Mouse (Mus musculus) heart, embryonic 16.5 days (tissue): Measurements from ENCODE around the gene Tdrd6. TPM values are rescaled to one million over a fixed set of nuclear protein-coding genes. Genes with fewer than 3 reads are reported as not detected.

ENCODE experiments used
- ATAC-seq: fragments of 200-750 bp; cut with Nextera tagmentation; replicated peaks from 2 replicates; pipeline ENCODE4 v1.8.0; 2017; ENCODE audit warnings: moderate number of reproducible peaks; ENCODE audit not compliant: insufficient read depth, low FRiP score; ENCODE audit errors: extremely low read depth
- H3K27ac ChIP-seq: fragments of 300-500 bp; sonication (generic); 2 replicates; pipeline ENCODE4 v1.5.1; 2014; ENCODE audit warnings: mild to moderate bottlenecking, low read length, control low read depth, moderate library complexity
- H3K27me3 ChIP-seq: fragments of 300-500 bp; sonication (generic); 2 replicates; pipeline ENCODE4 v1.6.1; 2014; ENCODE audit warnings: low read length, mixed read lengths; ENCODE audit not compliant: control insufficient read depth, insufficient read depth
- H3K36me3 ChIP-seq: fragments of 300-500 bp; sonication (generic); 2 replicates; pipeline ENCODE4 v1.6.1; 2014; ENCODE audit not compliant: control insufficient read depth, insufficient read depth
- H3K4me1 ChIP-seq: fragments of 300-500 bp; sonication (generic); 2 replicates; pipeline ENCODE4 v1.6.1; 2014; ENCODE audit warnings: low read length, mixed read lengths; ENCODE audit not compliant: control insufficient read depth, insufficient read depth
- H3K4me2 ChIP-seq: fragments of 300-500 bp; sonication (generic); 2 replicates; pipeline ENCODE4 v1.6.1; 2014; ENCODE audit warnings: low read depth, mild to moderate bottlenecking, control low read depth, low read length
- H3K4me3 ChIP-seq: fragments of 300-500 bp; sonication (generic); 2 replicates; pipeline ENCODE4 v1.5.1; 2014; ENCODE audit warnings: mild to moderate bottlenecking, control low read depth, low read length
- H3K9ac ChIP-seq: fragments of 300-500 bp; sonication (generic); 2 replicates; pipeline ENCODE4 v1.6.1; 2014; ENCODE audit warnings: low read length, control low read depth
- H3K9me3 ChIP-seq: fragments of 300-500 bp; sonication (generic); replicated peaks from 2 replicates; pipeline ENCODE4 v1.6.1; 2016; ENCODE audit warnings: low read length; ENCODE audit not compliant: control insufficient read depth
- WGBS: fragments of 180-500 bp; shearing (Covaris S2); extraction: QIAGEN DNeasy Blood & Tissue Kit; methylation state at CpG from one replicate; pipeline ENCODE4 v1.1.7; 2014; 5-methylcytosine and 5-hydroxymethylcytosine counted together
- polyA plus RNA-seq: library from polyadenylated mRNA; unstranded; fragments of >200 nt; fragmentation: Nextera tagmentation; extraction: Ambion mirVana; gene quantifications from 2 replicates; pipeline ENCODE4 v1.2.1, GENCODE M21; 2015

Tdrd6 gene
- polyA plus RNA-seq, 1 experiment from 2014 or later = 0.03 TPM

DNA sequence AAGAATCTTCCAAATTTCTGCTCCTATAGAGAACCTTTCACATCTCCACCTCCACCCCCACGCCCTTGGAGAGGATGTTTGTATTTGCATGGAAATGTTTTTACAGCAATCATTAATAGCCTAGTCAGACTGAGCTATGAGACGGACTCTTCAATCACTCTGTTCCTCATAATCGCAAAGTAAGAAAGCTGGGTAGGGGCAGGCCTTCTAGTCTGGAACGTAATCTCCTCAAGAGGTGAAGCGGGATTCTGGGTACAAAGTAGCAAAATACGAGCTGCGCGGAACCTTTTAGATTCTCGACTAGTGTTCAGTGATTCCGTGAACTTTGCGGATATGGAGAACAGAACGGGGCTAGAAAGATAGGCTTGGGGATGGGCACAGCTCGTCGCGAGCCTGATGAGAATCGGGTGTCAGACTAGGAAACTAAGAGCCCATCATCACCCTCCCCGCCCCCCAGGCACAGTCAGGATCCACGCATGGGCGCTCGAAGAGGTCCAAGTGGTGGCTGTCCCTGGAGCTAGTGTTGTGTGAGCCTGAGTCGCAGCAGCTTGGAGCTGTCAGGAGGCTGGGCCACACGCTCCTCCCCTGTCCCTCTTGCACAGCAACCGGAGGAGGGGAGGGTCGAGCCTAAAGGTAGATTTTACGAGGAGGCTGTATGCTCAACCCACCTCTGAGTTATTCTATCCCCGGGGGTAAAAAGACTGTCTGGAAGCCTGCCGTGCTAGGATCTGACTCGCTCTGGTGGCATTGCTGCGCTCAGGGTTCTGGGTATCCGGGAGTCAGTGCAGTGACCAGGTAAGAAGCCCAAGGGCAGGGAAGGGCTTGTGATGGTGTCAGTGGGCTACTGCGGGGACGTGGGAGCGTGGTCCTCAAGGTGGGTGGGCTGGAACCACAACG, 61.9 kb downstream of the Tdrd6 start, which contains the start of gene Pla2g7:
Gene Pla2g7, plus strand, starts transcription at position 107 of the 897 bp plus-strand sequence.
- H3K27ac ChIP-seq = no peak within 1 kb of the TSS

DNA sequence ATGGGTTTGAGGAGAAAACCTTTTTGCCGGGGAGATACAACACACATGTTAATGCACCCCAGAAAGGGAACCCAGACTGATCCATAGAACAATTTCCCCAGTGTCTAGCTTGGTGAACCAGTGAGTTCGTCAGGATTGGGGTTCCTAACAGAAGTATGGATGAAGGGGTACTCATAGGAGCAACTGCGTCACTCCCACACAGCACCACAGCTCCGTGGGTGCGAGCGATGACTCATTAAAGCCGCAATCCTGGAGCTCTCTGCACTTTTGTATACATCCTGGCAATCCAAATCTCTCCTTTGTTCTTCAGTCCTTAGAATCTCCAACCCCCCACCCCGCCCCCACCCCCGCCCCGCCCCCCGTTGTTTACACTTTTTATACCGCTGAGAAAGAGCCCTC, 62.5 kb downstream of the Tdrd6 start:
- H3K9me3 ChIP-seq = no peaks in the 10 kb centered on the region; the same call in 1 of the 2 replicates

More for the DNA sequence above, 61.9 kb downstream of the Tdrd6 start, which contains the start of gene Pla2g7:
- H3K4me3 ChIP-seq = peak within 1 kb of the TSS; percentile 62
- WGBS = 2% methylated on average over 34 of the region's 34 CpGs
- H3K9ac ChIP-seq = peak within 1 kb of the TSS; percentile 72
- no peaks in the 10 kb centered on the region for H3K27me3 ChIP-seq
- H3K9me3 ChIP-seq = no peaks in the 10 kb centered on the region; the same call in 1 of the 2 replicates
- 0 out of 2 replicates have a peak, but pooled peaks cover 3% of the 10 kb centered on the region for H3K4me1 ChIP-seq
- ATAC-seq = peak; percentile 83
- peak within 1 kb of the TSS; percentile 96 for H3K4me2 ChIP-seq
- H3K36me3 ChIP-seq = no peaks in the 10 kb centered on the region

More for the DNA sequence above, 62.5 kb downstream of the Tdrd6 start:
- H3K4me3 ChIP-seq = peak overlapping the region; percentile 62
- 0 out of 2 replicates have a peak, but pooled peaks cover 3% of the 10 kb centered on the region for H3K4me1 ChIP-seq
- H3K36me3 ChIP-seq = no peaks in the 10 kb centered on the region
- no peaks in the 10 kb centered on the region for H3K27me3 ChIP-seq
- peak overlapping the region; percentile 96 for H3K4me2 ChIP-seq
- WGBS = 20% methylated on average over 12 of the region's 12 CpGs
- no peak overlapping the region for H3K27ac ChIP-seq
- ATAC-seq = no peak
- peak overlapping the region; percentile 72 for H3K9ac ChIP-seq

Other genes with a start within 250 kb of the Tdrd6 start
- 1.2 TPM in 1 of 2 replicates, not detected in the other for gene Mep1a, start 127.5 kb downstream of the Tdrd6 start, polyA plus RNA-seq
- 0.30 TPM in 1 of 2 replicates, not detected in the other for gene Ankrd66, start 86.7 kb downstream of the Tdrd6 start, polyA plus RNA-seq
- 12.1 and 17.4 TPM in 2 replicates for gene Pla2g7, start 62.2 kb downstream of the Tdrd6 start, polyA plus RNA-seq
- gene Slc25a27, start 36.9 kb upstream of the Tdrd6 start, polyA plus RNA-seq = 18.7 and 20.7 TPM in 2 replicates
- 60.6 and 63.7 TPM in 2 replicates for gene Cyp39a1, start 37.1 kb upstream of the Tdrd6 start, polyA plus RNA-seq
- 63.1 and 63.9 TPM in 2 replicates for gene Rcan2, start 171.1 kb upstream of the Tdrd6 start, polyA plus RNA-seq